In genomic region chr13:116308121-116308932, GRCm38 (mm10) we compare ENCODE assay signal across 10 mouse cellular contexts. TPM values are rescaled to one million over a fixed set of nuclear protein-coding genes. Genes with fewer than 3 reads are reported as not detected.
A peak's percentile ranks its signal among the peaks of the same experiment; 100 is the strongest.
DNase-seq lines count a peak whose midpoint lies in the region; ATAC-seq lines count a peak whose summit lies in the region.
"Had no signal": no experiment of that assay in that cellular context is flagged by ENCODE, and none has a peak within 500 bp of the region (broad histone marks: within the 10 kb centered on the region; RNA-seq: fewer than 3 reads in every experiment).

No protein-coding gene starts in this region.

- no peak overlapping the region for H3K27ac ChIP-seq in heart, embryonic 12.5 days (ENCODE audit: poor library complexity, severe bottlenecking)
- H3K27ac ChIP-seq in embryonic facial prominence, embryonic 11.5 days (replicated peaks; ENCODE audit: low read depth, low read length), result no peak overlapping the region
- H3K27ac ChIP-seq in hindbrain, embryonic 14.5 days, result no peak overlapping the region
- peak overlapping the region; percentile 37; the same call in 1 of the 2 replicates for H3K27ac ChIP-seq in midbrain, embryonic 16.5 days (ENCODE audit: low read length)

- intact Hi-C loops in heart, postnatal 14 days (cut with DNase I), result no loop called here

- H3K4me2 ChIP-seq in heart, embryonic 12.5 days, result peak overlapping the region; percentile 99
- H3K4me2 ChIP-seq in embryonic facial prominence, embryonic 11.5 days (ENCODE audit: low read depth, low read length), result no peak overlapping the region
- no peak overlapping the region for H3K4me2 ChIP-seq in hindbrain, embryonic 14.5 days (replicated peaks)
- no peak overlapping the region for H3K4me2 ChIP-seq in midbrain, embryonic 16.5 days (ENCODE audit: low read length)

- no peaks in the 10 kb centered on the region for H3K36me3 ChIP-seq in heart, embryonic 12.5 days
- no peaks in the 10 kb centered on the region for H3K36me3 ChIP-seq in embryonic facial prominence, embryonic 11.5 days (replicated peaks; ENCODE audit: control insufficient read depth, insufficient read depth, low read depth, low read length)
- no peaks in the 10 kb centered on the region for H3K36me3 ChIP-seq in hindbrain, embryonic 14.5 days (replicated peaks; ENCODE audit: control insufficient read depth, insufficient read depth)
- H3K36me3 ChIP-seq in midbrain, embryonic 16.5 days (ENCODE audit: control insufficient read depth, insufficient read depth, low read length), result no peaks in the 10 kb centered on the region

- H3K4me1 ChIP-seq in heart, embryonic 12.5 days (replicated peaks), result peaks cover 10% of the 10 kb centered on the region; the same call in 1 of the 2 replicates
- H3K4me1 ChIP-seq in embryonic facial prominence, embryonic 11.5 days (ENCODE audit: control insufficient read depth, insufficient read depth, low read length), result no peaks in the 10 kb centered on the region
- H3K4me1 ChIP-seq in hindbrain, embryonic 14.5 days (replicated peaks; ENCODE audit: control insufficient read depth, insufficient read depth, low read length), result 0 out of 2 replicates have a peak, but pooled peaks cover 6% of the 10 kb centered on the region
- peaks cover 8% of the 10 kb centered on the region for H3K4me1 ChIP-seq in midbrain, embryonic 16.5 days (ENCODE audit: control insufficient read depth, insufficient read depth, low read length)

- 1% methylated on average over 20 of the region's 20 CpGs for WGBS in heart, embryonic 12.5 days
- under 1% methylated on average over 20 of the region's 20 CpGs for WGBS in embryonic facial prominence, embryonic 11.5 days
- WGBS in hindbrain, embryonic 14.5 days, result 2% methylated on average over 20 of the region's 20 CpGs
- WGBS in midbrain, embryonic 16.5 days, result under 1% methylated on average over 20 of the region's 20 CpGs

- ATAC-seq in heart, embryonic 12.5 days (ENCODE audit: insufficient number of reproducible peaks, low FRiP score), result no peak
- ATAC-seq in embryonic facial prominence, embryonic 11.5 days (replicated peaks; ENCODE audit: insufficient number of reproducible peaks, low FRiP score, low TSS enrichment, low read depth), result no peak
- no peak for ATAC-seq in hindbrain, embryonic 14.5 days (ENCODE audit: low FRiP score)
- ATAC-seq in midbrain, embryonic 16.5 days, result no peak

- peak overlapping the region; percentile 76; the same call in 1 of the 2 replicates for H3K9ac ChIP-seq in heart, embryonic 12.5 days
- H3K9ac ChIP-seq in embryonic facial prominence, embryonic 11.5 days (replicated peaks; ENCODE audit: low read length), result peak overlapping the region; percentile 51; the same call in 1 of the 2 replicates
- H3K9ac ChIP-seq in hindbrain, embryonic 14.5 days, result no peak overlapping the region
- no peak overlapping the region for H3K9ac ChIP-seq in midbrain, embryonic 16.5 days (ENCODE audit: low read depth, low read length)

- peak overlapping the region; percentile 76 for H3K4me3 ChIP-seq in heart, embryonic 12.5 days
- peak overlapping the region; percentile 59 for H3K4me3 ChIP-seq in embryonic facial prominence, embryonic 11.5 days (ENCODE audit: low read depth, low read length)
- peak overlapping the region; percentile 44; the same call in 1 of the 2 replicates for H3K4me3 ChIP-seq in hindbrain, embryonic 14.5 days (replicated peaks; ENCODE audit: low read length)
- H3K4me3 ChIP-seq in midbrain, embryonic 16.5 days (ENCODE audit: low read depth, low read length), result peak overlapping the region; percentile 19

- peaks cover 56% of the 10 kb centered on the region for H3K27me3 ChIP-seq in heart, embryonic 12.5 days (replicated peaks)
- peaks cover 34% of the 10 kb centered on the region for H3K27me3 ChIP-seq in embryonic facial prominence, embryonic 11.5 days (ENCODE audit: control insufficient read depth, insufficient read depth, low read length)
- peaks cover 96% of the 10 kb centered on the region for H3K27me3 ChIP-seq in hindbrain, embryonic 14.5 days (ENCODE audit: control insufficient read depth, insufficient read depth, low read length)
- peaks cover 43% of the 10 kb centered on the region for H3K27me3 ChIP-seq in midbrain, embryonic 16.5 days (ENCODE audit: control insufficient read depth, insufficient read depth, low read depth, low read length)

- H3K9me3 ChIP-seq in heart, embryonic 12.5 days (replicated peaks), result no peaks in the 10 kb centered on the region
- H3K9me3 ChIP-seq in embryonic facial prominence, embryonic 11.5 days (replicated peaks; ENCODE audit: control insufficient read depth, low read length), result no peaks in the 10 kb centered on the region
- H3K9me3 ChIP-seq in hindbrain, embryonic 14.5 days (ENCODE audit: control insufficient read depth, low read length), result peaks cover under 1% of the 10 kb centered on the region; the same call in 1 of the 2 replicates
- no peaks in the 10 kb centered on the region for H3K9me3 ChIP-seq in midbrain, embryonic 16.5 days (replicated peaks; ENCODE audit: control insufficient read depth, low read length, poor library complexity, severe bottlenecking)

- DNase-seq in heart, postnatal 14 days, result no peak
- DNase-seq in embryonic facial prominence, embryonic 11.5 days (ENCODE audit: low spot score), result peak; percentile 36
- peak; percentile 35 for DNase-seq in hindbrain, embryonic 14.5 days (ENCODE audit: low spot score)
- DNase-seq in cerebellum, adult 11 months, result no peak
- no peak for DNase-seq in adrenal gland, postnatal 14 days
- no peak for DNase-seq in spleen, postnatal 4 days (ENCODE audit: low spot score in 2 of 2)
- DNase-seq: B cell, adult 2 months; kidney, adult 18-20 months had no signal

RNA-seq across cellular contexts. Expression of gene Isl1, which starts 1.2 kb away (rescaled TPM):
- polyA plus RNA-seq in heart, embryonic 12.5 days (2016; fragmentation: Nextera tagmentation; extraction: Ambion mirVana), result 5.2 and 5.8 TPM in 2 replicates
- under 1 TPM; 0.22 to 0.38 TPM for total RNA-seq in heart, postnatal 14 days (2021)
- polyA plus RNA-seq in embryonic facial prominence, embryonic 11.5 days (2014; fragmentation: Nextera tagmentation; extraction: Ambion mirVana), result 58.0 and 73.1 TPM in 2 replicates
- polyA plus RNA-seq in hindbrain, embryonic 14.5 days (2014; fragmentation: Nextera tagmentation; extraction: Ambion mirVana), result 24.6 and 26.1 TPM in 2 replicates
- polyA plus RNA-seq in midbrain, embryonic 16.5 days (2015; fragmentation: Nextera tagmentation; extraction: Ambion mirVana), result 25.5 and 47.6 TPM in 2 replicates
- 3.1 and 4.5 TPM in 2 replicates for total RNA-seq in adrenal gland, postnatal 14 days (2021)

Comparison
In these comparisons a context has a peak if more than half of its experiments do, and no peak if none do; other contexts are left out.
1. H3K4me3 ChIP-seq: peak in every context shown above with its lines; median percentile 76 in heart, embryonic 12.5 days; 59 in embryonic facial prominence, embryonic 11.5 days; 44 in hindbrain, embryonic 14.5 days; 19 in midbrain, embryonic 16.5 days.
2. H3K9ac ChIP-seq: peak in heart, embryonic 12.5 days (single experiment) and embryonic facial prominence, embryonic 11.5 days (single experiment); none in hindbrain, embryonic 14.5 days (single experiment) and midbrain, embryonic 16.5 days (single experiment).
3. DNase-seq: peak in embryonic facial prominence, embryonic 11.5 days (single experiment) and hindbrain, embryonic 14.5 days (single experiment); none in heart, postnatal 14 days (0 of 2), cerebellum, adult 11 months (single experiment), adrenal gland, postnatal 14 days (single experiment) and spleen, postnatal 4 days (0 of 2).